In the genomic region with DNA sequence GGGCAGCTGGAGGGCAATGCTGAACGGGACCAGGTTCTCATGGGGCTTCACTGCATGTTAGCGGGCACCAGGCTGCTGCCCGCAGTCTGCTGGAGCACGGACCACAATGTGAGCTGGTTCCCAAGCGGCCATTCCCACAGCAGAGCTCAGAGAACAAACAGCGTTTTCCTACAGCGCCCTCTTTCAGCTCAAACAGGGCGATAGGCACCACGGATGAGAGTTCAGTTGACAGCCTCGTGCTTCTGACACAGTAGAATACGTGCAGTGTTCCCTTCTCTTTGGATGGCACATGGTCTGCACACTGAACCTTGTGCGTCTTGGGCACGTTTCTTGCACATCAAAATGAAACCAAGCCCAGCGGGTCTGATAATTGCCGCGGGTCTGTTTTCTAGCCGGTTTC, we compare ENCODE assay signal across 9 mouse cellular contexts.
DNase-seq lines count a peak whose midpoint lies in the region; ATAC-seq and TF ChIP-seq lines count a peak whose summit lies in the region.
"Had no signal": no experiment of that assay in that cellular context is flagged by ENCODE, and none has a peak within 500 bp of the region (broad histone marks: within the 10 kb centered on the region; RNA-seq: fewer than 3 reads in every experiment).

No protein-coding gene starts in this region.

- H3K27ac ChIP-seq in kidney, postnatal 0 days: no peak overlapping the region
- peak overlapping the region; percentile 24; the same call in 1 of the 2 replicates for H3K27ac ChIP-seq in forebrain, embryonic 16.5 days (ENCODE audit: low read length)

- 50% methylated on average over 17 of the region's 17 CpGs for WGBS in kidney, postnatal 0 days
- WGBS in forebrain, embryonic 16.5 days: 40% methylated on average over 17 of the region's 17 CpGs

- no peaks in the 10 kb centered on the region for H3K27me3 ChIP-seq in kidney, postnatal 0 days (ENCODE audit: insufficient read depth, low read length)
- H3K27me3 ChIP-seq in forebrain, embryonic 16.5 days (replicated peaks; ENCODE audit: control insufficient read depth, insufficient read depth, low read length): no peaks in the 10 kb centered on the region

- peak overlapping the region; percentile 49 for H3K4me2 ChIP-seq in kidney, postnatal 0 days (ENCODE audit: low read length)
- peak overlapping the region; percentile 54 for H3K4me2 ChIP-seq in forebrain, embryonic 16.5 days (ENCODE audit: low read length)

- no peaks in the 10 kb centered on the region for H3K9me3 ChIP-seq in kidney, postnatal 0 days (replicated peaks; ENCODE audit: low read length)
- no peaks in the 10 kb centered on the region for H3K9me3 ChIP-seq in forebrain, embryonic 16.5 days (ENCODE audit: control insufficient read depth, low read length)

- peak overlapping the region; percentile 20 for H3K4me3 ChIP-seq in kidney, postnatal 0 days (replicated peaks; ENCODE audit: low read depth, low read length)
- H3K4me3 ChIP-seq in forebrain, embryonic 16.5 days (replicated peaks; ENCODE audit: low read length): peak overlapping the region; percentile 37
- H3K4me3 ChIP-seq: myocyte had no signal

- H3K4me1 ChIP-seq in kidney, postnatal 0 days (replicated peaks; ENCODE audit: insufficient read depth, low read length): no peaks in the 10 kb centered on the region
- H3K4me1 ChIP-seq in forebrain, embryonic 16.5 days (replicated peaks; ENCODE audit: control insufficient read depth, insufficient read depth, low read length): peaks cover 5% of the 10 kb centered on the region

- ATAC-seq in kidney, postnatal 0 days (replicated peaks; ENCODE audit: low FRiP score, low read depth): no peak
- ATAC-seq in forebrain, embryonic 16.5 days: peak; percentile 73
- peak; percentile 66 for ATAC-seq in megakaryocyte-erythroid progenitor cell, adult 5-6 weeks (replicated peaks; ENCODE audit: low FRiP score, low TSS enrichment, poor library complexity, severe bottlenecking)

- no peaks in the 10 kb centered on the region for H3K36me3 ChIP-seq in kidney, postnatal 0 days (ENCODE audit: insufficient read depth, low read length)
- H3K36me3 ChIP-seq in forebrain, embryonic 16.5 days (ENCODE audit: control insufficient read depth, insufficient read depth): no peaks in the 10 kb centered on the region

- DNase-seq in kidney, postnatal 0 days (ENCODE audit: low spot score): peak; percentile 13
- DNase-seq in kidney, adult 18-20 months: no peak
- peak; percentile 4 for DNase-seq in cerebellum, adult 11 months
- DNase-seq in layer of hippocampus, postnatal 14 days (ENCODE audit: low spot score in 2 of 2): peak; percentile 75 to 77
- DNase-seq in c-Kit-positive CD71-positive TER-119-positive erythroid progenitor cells, embryonic 14.5 days (ENCODE audit: low spot score): no peak
- DNase-seq in thymus, postnatal 14 days: no peak

- no peak overlapping the region for H3K9ac ChIP-seq in kidney, postnatal 0 days (ENCODE audit: low read depth, low read length)
- H3K9ac ChIP-seq in forebrain, embryonic 16.5 days (replicated peaks; ENCODE audit: low read depth, low read length): peak overlapping the region; percentile 50

- TF ChIP-seq CTCF in kidney, postnatal 0 days (IDR thresholded peaks at IDR 0.05; ENCODE audit: low read depth): peak; percentile 29; the same call in 1 of the 2 replicates

Comparison
In these comparisons a context has a peak if more than half of its experiments do, and no peak if none do; other contexts are left out.
1. DNase-seq: peak in kidney, postnatal 0 days (single experiment), cerebellum, adult 11 months (single experiment) and layer of hippocampus, postnatal 14 days (2 of 2); none in kidney, adult 18-20 months (single experiment), c-Kit-positive CD71-positive TER-119-positive erythroid progenitor cells, embryonic 14.5 days (single experiment) and thymus, postnatal 14 days (single experiment).